Mouse (Mus musculus) midbrain, embryonic 16.5 days (tissue): ENCODE measurements around the gene Mast4. TPM values are rescaled to one million over a fixed set of nuclear protein-coding genes. Genes with fewer than 3 reads are reported as not detected.

Source experiments
- ATAC-seq: fragments of 200-750 bp; cut with Nextera tagmentation; 2 replicates; pipeline ENCODE4 v1.8.0; 2017; ENCODE audit warnings: moderate TSS enrichment
- H3K27ac ChIP-seq: fragments of 300-500 bp; sonication (generic); 2 replicates; pipeline ENCODE4 v1.5.1; 2014; ENCODE audit warnings: mild to moderate bottlenecking, low read length, mixed read lengths
- H3K27me3 ChIP-seq: fragments of 300-500 bp; sonication (generic); 2 replicates; pipeline ENCODE4 v1.6.1; 2014; ENCODE audit warnings: low read depth, low read length, mixed read lengths; ENCODE audit not compliant: control insufficient read depth, insufficient read depth
- H3K36me3 ChIP-seq: fragments of 300-500 bp; sonication (generic); 2 replicates; pipeline ENCODE4 v1.6.1; 2014; ENCODE audit warnings: mild to moderate bottlenecking, low read length, moderate library complexity, mixed read lengths; ENCODE audit not compliant: control insufficient read depth, insufficient read depth
- H3K4me1 ChIP-seq: fragments of 300-500 bp; sonication (generic); 2 replicates; pipeline ENCODE4 v1.6.1; 2014; ENCODE audit warnings: mild to moderate bottlenecking, low read length, mixed read lengths; ENCODE audit not compliant: control insufficient read depth, insufficient read depth
- H3K4me2 ChIP-seq: fragments of 300-500 bp; sonication (generic); 2 replicates; pipeline ENCODE4 v1.6.1; 2014; ENCODE audit warnings: mild to moderate bottlenecking, low read length, mixed read lengths
- H3K4me3 ChIP-seq: fragments of 300-500 bp; sonication (generic); 2 replicates; pipeline ENCODE4 v1.5.1; 2014; ENCODE audit warnings: low read depth, mild to moderate bottlenecking, low read length, moderate library complexity, mixed read lengths
- H3K9ac ChIP-seq: fragments of 300-500 bp; sonication (generic); 2 replicates; pipeline ENCODE4 v1.6.1; 2014; ENCODE audit warnings: low read depth, low read length, mixed read lengths
- H3K9me3 ChIP-seq: fragments of 300-500 bp; sonication (generic); replicated peaks from 2 replicates; pipeline ENCODE4 v1.6.1; 2014; ENCODE audit warnings: mild to moderate bottlenecking, low read length, mixed read lengths; ENCODE audit not compliant: control insufficient read depth, poor library complexity, severe bottlenecking
- WGBS: fragments of 180-500 bp; shearing (Covaris S2); extraction: QIAGEN DNeasy Blood & Tissue Kit; methylation state at CpG from one replicate; pipeline ENCODE4 v1.1.7; 2014; 5-methylcytosine and 5-hydroxymethylcytosine counted together
- polyA plus RNA-seq: library from polyadenylated mRNA; unstranded; fragments of >200 nt; fragmentation: Nextera tagmentation; extraction: Ambion mirVana; gene quantifications from 2 replicates; pipeline ENCODE4 v1.2.1, GENCODE M21; 2015

The Mast4 gene
- polyA plus RNA-seq, 1 experiment from 2014 or later: 33.8 TPM

DNA sequence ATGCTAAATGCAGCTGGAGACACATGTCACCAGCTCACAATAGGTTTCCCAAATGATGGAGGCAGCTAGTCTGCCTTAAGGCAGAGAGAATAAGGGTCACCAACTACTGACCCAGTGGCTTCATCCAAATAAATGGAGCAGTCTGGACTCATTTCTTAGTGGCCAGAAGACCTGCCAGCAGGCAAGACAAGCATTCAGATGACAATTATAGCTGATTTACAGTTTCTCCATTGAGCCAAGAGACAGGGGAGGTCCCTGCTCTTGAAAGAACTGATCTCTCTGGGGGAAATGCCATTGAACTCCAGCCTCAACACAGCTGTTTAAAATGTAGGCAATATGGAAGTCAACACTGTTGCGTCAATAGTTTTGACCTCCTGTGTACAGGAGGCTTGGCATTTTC lies 332.5 kb downstream of the Mast4 start:
- Histone ChIP-seq H3K36me3 (no peaks in the 10 kb centered on the region), H3K4me1 (peaks cover 7% of the 10 kb centered on the region), H3K9me3 (no peaks in the 10 kb centered on the region), H3K9ac (no peak overlapping the region), H3K4me2 (no peak overlapping the region), H3K27me3 (no peaks in the 10 kb centered on the region), H3K27ac (peak overlapping the region; percentile 35; the same call in 1 of the 2 replicates), H3K4me3 (no peak overlapping the region)
- WGBS: 70% methylated on average over 1 of the region's 1 CpGs
- no peak for ATAC-seq

DNA sequence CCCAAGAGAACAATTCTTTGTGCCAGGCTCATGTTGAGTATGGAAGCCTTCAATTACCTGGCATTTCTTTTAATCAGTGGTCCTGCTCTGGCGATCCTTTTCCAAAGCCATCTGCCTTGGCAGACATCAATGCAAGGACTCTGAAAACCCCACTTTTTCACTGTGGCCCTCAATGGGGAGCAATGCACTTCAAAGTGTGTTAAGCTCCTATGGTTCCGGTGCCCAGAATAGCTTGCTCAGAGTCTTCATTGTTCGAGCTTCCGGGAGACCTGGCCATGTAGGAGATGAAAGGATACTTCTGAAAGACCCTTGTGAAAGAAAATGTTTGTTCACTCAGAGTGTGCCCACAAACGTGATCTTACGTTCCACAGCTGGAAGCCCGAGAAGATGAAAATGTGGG lies 333.4 kb downstream of the Mast4 start:
- Histone ChIP-seq H3K9ac (no peak overlapping the region), H3K4me2 (no peak overlapping the region), H3K9me3 (no peaks in the 10 kb centered on the region), H3K4me3 (no peak overlapping the region), H3K27me3 (no peaks in the 10 kb centered on the region), H3K4me1 (peaks cover 7% of the 10 kb centered on the region), H3K36me3 (no peaks in the 10 kb centered on the region), H3K27ac (no peak overlapping the region)
- WGBS: 18% methylated on average over 7 of the region's 7 CpGs
- peak; percentile 68; the same call in 1 of the 2 replicates for ATAC-seq

DNA sequence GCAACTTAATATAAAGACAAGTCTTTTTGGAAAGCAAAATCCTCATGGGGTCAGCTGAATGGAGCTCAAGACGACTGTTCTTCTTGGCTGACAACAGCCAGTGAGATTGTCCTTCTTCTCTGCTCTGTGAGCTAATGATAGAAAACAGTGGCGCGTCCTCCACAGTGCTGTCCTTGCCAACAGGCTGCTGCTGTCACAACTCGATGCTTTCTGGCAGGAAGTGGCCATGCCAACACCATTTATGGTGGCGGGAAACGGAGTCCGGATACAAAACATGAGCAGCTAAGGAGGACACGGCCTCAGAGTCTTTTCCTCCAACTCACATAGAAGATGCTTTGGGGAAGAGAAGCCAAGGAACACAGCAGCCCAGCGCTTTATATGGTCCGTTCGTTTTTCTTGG lies 340.2 kb downstream of the Mast4 start:
- Histone ChIP-seq H3K9ac (no peak overlapping the region), H3K27me3 (no peaks in the 10 kb centered on the region), H3K4me3 (no peak overlapping the region)

DNA sequence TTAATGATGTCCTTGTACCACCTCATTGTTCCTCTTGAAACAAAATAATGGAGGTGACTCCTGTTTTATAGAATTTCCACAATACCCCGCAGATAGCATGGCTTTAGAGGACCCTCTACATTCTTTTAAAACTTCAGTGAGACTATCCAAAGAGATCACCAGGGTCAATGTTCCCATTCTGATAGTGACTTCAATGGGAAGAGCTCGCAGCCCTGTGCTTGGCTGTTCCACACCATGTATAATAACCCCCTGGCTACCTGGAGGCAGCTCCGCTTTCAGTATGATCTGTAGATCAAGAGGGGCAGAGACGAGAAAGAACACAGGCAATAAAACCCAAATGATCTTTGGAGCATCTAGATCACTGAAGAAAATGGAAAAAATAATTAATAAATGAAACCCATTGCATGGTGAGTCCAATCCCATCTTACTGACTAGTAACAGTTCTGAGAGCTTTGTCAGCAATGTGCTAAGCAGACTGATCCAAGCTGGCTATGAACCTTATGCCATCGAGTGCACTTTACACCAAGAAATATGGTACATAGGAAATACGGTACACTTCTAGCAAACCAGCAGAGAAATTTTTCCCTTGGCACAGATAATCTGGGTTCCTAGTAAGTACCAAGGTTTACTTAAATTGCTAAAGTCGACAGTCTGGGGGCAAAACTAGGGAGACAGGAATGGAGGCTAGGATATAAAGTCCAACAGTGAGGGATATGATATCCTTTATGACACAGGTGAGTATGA lies 341.4 kb downstream of the Mast4 start:
- H3K4me2 ChIP-seq: no peak overlapping the region
- H3K36me3 ChIP-seq: no peaks in the 10 kb centered on the region
- no peaks in the 10 kb centered on the region for H3K9me3 ChIP-seq
- ATAC-seq: 0 out of 2 replicates have a peak, but pooled peaks have one; percentile 28
- no peak overlapping the region for H3K27ac ChIP-seq
- no peak overlapping the region for H3K9ac ChIP-seq
- 82% methylated on average over 7 of the region's 7 CpGs for WGBS
- no peaks in the 10 kb centered on the region for H3K27me3 ChIP-seq
- H3K4me3 ChIP-seq: no peak overlapping the region
- peaks cover 4% of the 10 kb centered on the region for H3K4me1 ChIP-seq

More for the DNA sequence above, 340.2 kb downstream of the Mast4 start:
- H3K4me1 ChIP-seq: peaks cover 4% of the 10 kb centered on the region
- H3K27ac ChIP-seq: no peak overlapping the region
- no peak for ATAC-seq
- WGBS: 95% methylated on average over 11 of the region's 11 CpGs
- H3K9me3 ChIP-seq: no peaks in the 10 kb centered on the region
- no peaks in the 10 kb centered on the region for H3K36me3 ChIP-seq
- H3K4me2 ChIP-seq: no peak overlapping the region

DNA sequence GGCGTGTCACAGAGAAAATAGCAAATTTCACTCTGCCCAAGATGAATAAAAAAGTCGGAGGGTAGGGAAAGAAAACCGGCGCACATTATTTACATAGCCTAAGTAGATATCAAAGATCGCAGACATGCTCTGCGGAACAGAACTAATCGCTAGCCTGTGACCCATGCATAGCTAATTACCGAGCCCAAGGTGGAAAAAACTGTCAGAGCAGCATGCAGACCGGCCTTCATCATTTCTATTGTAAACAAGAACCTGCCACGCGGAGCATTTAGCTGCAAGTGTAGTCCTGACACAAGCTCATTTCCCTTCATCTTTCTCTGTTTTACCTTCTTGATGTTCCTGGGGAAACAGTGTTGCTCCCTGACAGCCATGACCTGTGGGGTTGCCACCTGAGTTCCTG lies 342.4 kb downstream of the Mast4 start:
- no peak for ATAC-seq

DNA sequence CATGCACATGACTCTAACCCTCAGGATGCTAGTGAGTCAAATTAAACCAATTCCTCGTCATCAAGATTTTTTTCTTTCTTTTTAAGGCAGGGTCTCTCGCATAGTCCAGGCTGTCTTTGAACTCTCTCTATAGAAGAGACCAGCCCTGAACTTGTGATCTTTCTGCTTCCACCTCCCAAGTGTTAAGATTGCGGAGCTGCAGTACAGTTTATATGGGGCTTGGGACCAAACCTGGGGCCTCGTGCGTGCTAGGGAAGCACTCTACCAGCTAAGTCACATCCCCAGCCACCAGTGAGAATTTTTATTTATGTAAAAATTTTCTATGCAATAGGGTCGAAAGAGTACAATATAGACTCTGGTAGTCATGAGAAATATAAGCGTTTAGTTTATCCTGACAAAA lies 343.1 kb downstream of the Mast4 start:
- H3K27ac ChIP-seq: no peak overlapping the region
- H3K36me3 ChIP-seq: no peaks in the 10 kb centered on the region
- no peaks in the 10 kb centered on the region for H3K9me3 ChIP-seq
- no peak overlapping the region for H3K9ac ChIP-seq
- WGBS: 84% methylated on average over 7 of the region's 7 CpGs
- H3K27me3 ChIP-seq: no peaks in the 10 kb centered on the region
- no peak for ATAC-seq
- H3K4me1 ChIP-seq: peaks cover 6% of the 10 kb centered on the region
- H3K4me2 ChIP-seq: no peak overlapping the region
- H3K4me3 ChIP-seq: no peak overlapping the region

More for the DNA sequence above, 342.4 kb downstream of the Mast4 start:
- 32% methylated on average over 11 of the region's 11 CpGs for WGBS
- H3K36me3 ChIP-seq: no peaks in the 10 kb centered on the region
- H3K9me3 ChIP-seq: no peaks in the 10 kb centered on the region
- no peak overlapping the region for H3K9ac ChIP-seq
- no peak overlapping the region for H3K27ac ChIP-seq
- H3K4me3 ChIP-seq: no peak overlapping the region
- peaks cover 6% of the 10 kb centered on the region for H3K4me1 ChIP-seq
- H3K4me2 ChIP-seq: 0 out of 2 replicates have a peak overlapping the region, but pooled peaks have one; percentile 3
- no peaks in the 10 kb centered on the region for H3K27me3 ChIP-seq

DNA sequence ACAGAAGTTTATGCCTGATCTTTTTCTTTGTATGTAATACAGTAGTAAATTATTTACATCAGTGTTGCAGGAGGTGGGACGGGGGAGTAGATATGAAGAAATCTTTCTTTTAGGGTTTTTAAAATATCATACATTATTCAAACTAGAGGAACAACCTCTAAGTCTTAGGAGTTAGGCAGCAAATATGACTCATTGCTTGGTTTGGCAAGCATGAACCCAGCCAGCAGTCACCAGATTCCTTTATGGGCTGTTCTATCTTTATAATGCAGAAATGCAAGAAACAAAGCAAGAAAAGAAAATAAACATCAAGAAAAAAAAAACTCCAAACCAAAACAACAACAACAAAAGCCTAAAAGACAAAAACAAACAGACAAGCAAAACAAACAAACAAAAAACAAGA lies 344.2 kb downstream of the Mast4 start:
- Histone ChIP-seq H3K36me3 (no peaks in the 10 kb centered on the region), H3K4me2 (no peak overlapping the region), H3K27ac (no peak overlapping the region), H3K9ac (no peak overlapping the region), H3K4me1 (peaks cover 6% of the 10 kb centered on the region), H3K9me3 (no peaks in the 10 kb centered on the region), H3K27me3 (no peaks in the 10 kb centered on the region), H3K4me3 (no peak overlapping the region)
- ATAC-seq: no peak
- 93% methylated on average over 1 of the region's 1 CpGs for WGBS

DNA sequence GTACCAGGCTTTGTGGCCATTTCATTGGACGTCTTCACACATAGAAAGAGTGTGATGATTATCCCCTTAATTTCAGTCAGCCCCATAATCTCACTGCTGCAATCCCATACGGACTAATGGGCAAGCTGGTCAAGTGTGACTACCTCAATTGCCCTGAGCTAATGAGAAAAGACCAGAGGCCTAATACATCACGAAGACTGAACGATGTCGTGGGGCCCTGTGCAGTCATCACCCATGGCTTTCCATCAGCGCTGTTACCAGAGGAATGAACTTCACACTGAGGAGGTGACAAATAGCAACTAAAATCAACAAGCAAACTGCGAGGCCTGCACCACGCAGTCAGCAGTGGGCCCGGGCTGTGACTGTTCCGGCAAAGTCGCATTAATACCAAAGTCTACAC lies 344.7 kb downstream of the Mast4 start:
- Histone ChIP-seq H3K9ac (no peak overlapping the region), H3K27me3 (no peaks in the 10 kb centered on the region), H3K4me2 (no peak overlapping the region), H3K27ac (no peak overlapping the region), H3K9me3 (no peaks in the 10 kb centered on the region), H3K36me3 (no peaks in the 10 kb centered on the region), H3K4me3 (no peak overlapping the region), H3K4me1 (peaks cover 6% of the 10 kb centered on the region)
- 63% methylated on average over 11 of the region's 11 CpGs for WGBS
- no peak for ATAC-seq

DNA sequence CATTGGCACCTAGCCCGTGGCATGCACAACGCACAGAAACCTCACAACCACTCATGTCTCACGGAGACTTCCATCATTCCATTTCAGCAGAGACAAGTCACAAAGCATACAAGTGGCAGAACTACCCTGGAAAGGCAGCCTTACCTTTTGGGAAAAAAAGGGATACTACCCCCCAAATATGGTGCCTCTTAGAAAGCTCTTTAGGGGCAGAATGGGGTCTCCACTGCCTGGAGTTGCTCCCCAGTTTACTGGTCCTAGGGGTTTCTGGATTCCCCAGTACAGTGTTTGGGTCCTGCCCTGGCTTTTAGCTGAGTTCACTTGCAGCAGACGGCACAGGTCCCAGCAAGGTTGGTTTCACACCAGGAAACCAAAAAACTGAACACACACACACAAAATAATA lies 345.3 kb downstream of the Mast4 start:
- Histone ChIP-seq H3K27ac (no peak overlapping the region), H3K9me3 (no peaks in the 10 kb centered on the region), H3K27me3 (no peaks in the 10 kb centered on the region), H3K4me2 (no peak overlapping the region), H3K4me1 (peaks cover 6% of the 10 kb centered on the region), H3K4me3 (no peak overlapping the region), H3K36me3 (no peaks in the 10 kb centered on the region), H3K9ac (no peak overlapping the region)
- no peak for ATAC-seq
- WGBS: 92% methylated on average over 4 of the region's 4 CpGs
